Mouse (Mus musculus) ovary, postnatal 10 days (tissue): ENCODE measurements around the gene Stx7.
A peak's percentile ranks its signal among the peaks of the same experiment; 100 is the strongest.

Experiments used
- DNase-seq: peaks from one replicate; pipeline ENCODE4 v3.0.0; 2022; ENCODE audit warnings: low spot score

Gene Stx7

GRCm38 (mm10) chr10:24167978-24168583 is 19.0 kb downstream of the Stx7 start:
- no peak for DNase-seq

GRCm38 (mm10) chr10:24168854-24169253 is 19.8 kb downstream of the Stx7 start:
- DNase-seq = no peak

- DNase-seq = no peak
Observed at GRCm38 (mm10) chr10:24171906-24172459, 22.9 kb downstream of the Stx7 start.

GRCm38 (mm10) chr10:24173210-24174001 is 24.3 kb downstream of the Stx7 start:
- DNase-seq = no peak

- DNase-seq = no peak
Observed at GRCm38 (mm10) chr10:24190392-24190791, 41.3 kb downstream of the Stx7 start.

GRCm38 (mm10) chr10:24191977-24192376 is 42.9 kb downstream of the Stx7 start:
- DNase-seq = no peak

- DNase-seq = no peak
Observed at GRCm38 (mm10) chr10:24199303-24199702, 50.2 kb downstream of the Stx7 start.

GRCm38 (mm10) chr10:24200099-24200498 is 51.0 kb downstream of the Stx7 start:
- DNase-seq = no peak

- DNase-seq = no peak
Observed at GRCm38 (mm10) chr10:24210075-24210474, 61.0 kb downstream of the Stx7 start.

GRCm38 (mm10) chr10:24213297-24213696 is 64.2 kb downstream of the Stx7 start:
- DNase-seq = no peak

- no peak for DNase-seq
Observed at GRCm38 (mm10) chr10:24217558-24218268, 68.6 kb downstream of the Stx7 start.

GRCm38 (mm10) chr10:24220931-24221330 is 71.8 kb downstream of the Stx7 start:
- DNase-seq = no peak

GRCm38 (mm10) chr10:24222911-24223310 is 73.8 kb downstream of the Stx7 start:
- DNase-seq = no peak

GRCm38 (mm10) chr10:24223449-24224143 is 74.5 kb downstream of the Stx7 start, which contains the start of gene Moxd1:
TSS of gene Moxd1 (plus strand) at chr10:24223517.
- peak; percentile 18 for DNase-seq

GRCm38 (mm10) chr10:24224591-24224990 is 75.5 kb downstream of the Stx7 start:
- no peak for DNase-seq

GRCm38 (mm10) chr10:24228318-24229183 is 79.4 kb downstream of the Stx7 start:
- DNase-seq = no peak

GRCm38 (mm10) chr10:24232281-24232680 is 83.2 kb downstream of the Stx7 start:
- no peak for DNase-seq

GRCm38 (mm10) chr10:24235426-24236283 is 86.6 kb downstream of the Stx7 start:
- no peak for DNase-seq
